Mouse (Mus musculus) intestine, embryonic 15.5 days (tissue): ENCODE results near the gene Dmbt1. TPM values are rescaled to one million over a fixed set of nuclear protein-coding genes. Genes with fewer than 3 reads are reported as not detected.
A peak's percentile ranks its signal among the peaks of the same experiment; 100 is the strongest.

ENCODE experiments used
- ATAC-seq: fragments of 200-750 bp; cut with Nextera tagmentation; 2 replicates; pipeline ENCODE4 v1.8.0; 2017; ENCODE audit warnings: moderate TSS enrichment, moderate library complexity
- H3K27ac ChIP-seq: fragments of 300-500 bp; sonication (generic); 2 replicates; pipeline ENCODE4 v1.5.1; 2015; ENCODE audit warnings: mild to moderate bottlenecking, inconsistent platforms
- H3K27me3 ChIP-seq: fragments of 300-500 bp; sonication (generic); replicated peaks from 2 replicates; pipeline ENCODE4 v1.6.1; 2015; ENCODE audit warnings: inconsistent platforms
- H3K36me3 ChIP-seq: fragments of 300-500 bp; sonication (generic); 2 replicates; pipeline ENCODE4 v1.6.1; 2015; ENCODE audit warnings: inconsistent platforms
- H3K4me1 ChIP-seq: fragments of 300-500 bp; sonication (generic); replicated peaks from 2 replicates; pipeline ENCODE4 v1.6.1; 2015; ENCODE audit warnings: inconsistent platforms
- H3K4me2 ChIP-seq: fragments of 300-500 bp; sonication (generic); replicated peaks from 2 replicates; pipeline ENCODE4 v1.6.1; 2015; ENCODE audit warnings: mild to moderate bottlenecking, inconsistent platforms
- H3K4me3 ChIP-seq: fragments of 300-500 bp; sonication (generic); replicated peaks from 2 replicates; pipeline ENCODE4 v1.5.1; 2015; ENCODE audit warnings: inconsistent platforms
- H3K9ac ChIP-seq: fragments of 300-500 bp; sonication (generic); 2 replicates; pipeline ENCODE4 v1.6.1; 2015; ENCODE audit warnings: inconsistent platforms
- H3K9me3 ChIP-seq: fragments of 300-500 bp; sonication (generic); 2 replicates; pipeline ENCODE4 v1.6.1; 2016; ENCODE audit warnings: inconsistent platforms
- WGBS: fragments of 180-500 bp; shearing (Covaris S2); methylation state at CpG from one replicate; pipeline ENCODE4 v1.1.7; 2015; 5-methylcytosine and 5-hydroxymethylcytosine counted together
- polyA plus RNA-seq: library from polyadenylated mRNA; unstranded; fragments of >200 nt; fragmentation: Nextera tagmentation; extraction: Ambion mirVana; gene quantifications from 2 replicates; pipeline ENCODE4 v1.2.1, GENCODE M21; 2015

Gene Dmbt1
- polyA plus RNA-seq = 126 and 138 TPM in 2 replicates

DNA sequence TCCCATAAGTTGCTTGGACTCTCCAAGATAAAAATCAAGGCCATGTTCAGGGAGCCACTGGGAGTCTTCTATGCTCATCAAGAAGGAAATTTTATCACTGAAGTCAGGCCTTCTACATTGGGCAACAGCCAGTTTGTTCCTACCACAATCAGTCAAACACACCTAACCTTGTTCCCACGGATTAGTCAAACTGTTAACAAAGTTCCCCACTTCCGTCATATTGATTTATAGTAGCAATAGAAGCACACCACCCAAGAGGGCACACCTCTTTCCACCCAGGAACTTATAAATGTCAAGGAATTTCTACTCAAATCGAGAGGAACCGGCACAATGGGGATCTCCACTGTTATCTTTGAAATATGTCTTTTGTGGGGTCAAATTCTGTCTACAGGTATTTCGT lies at the start of gene Dmbt1:
TSS of gene Dmbt1 (plus strand) at position 299 of the 400 bp plus-strand sequence.
- no peaks in the 10 kb centered on the region for H3K27me3 ChIP-seq
- ATAC-seq = peak; percentile 84
- H3K4me1 ChIP-seq = no peaks in the 10 kb centered on the region
- H3K4me2 ChIP-seq = peak within 1 kb of the TSS; percentile 34
- peak within 1 kb of the TSS; percentile 22 for H3K4me3 ChIP-seq
- 40% methylated on average over 5 of the region's 5 CpGs for WGBS
- H3K9ac ChIP-seq = no peak within 1 kb of the TSS
- H3K9me3 ChIP-seq = no peaks in the 10 kb centered on the region
- H3K27ac ChIP-seq = no peak within 1 kb of the TSS
- H3K36me3 ChIP-seq = no peaks in the 10 kb centered on the region

DNA sequence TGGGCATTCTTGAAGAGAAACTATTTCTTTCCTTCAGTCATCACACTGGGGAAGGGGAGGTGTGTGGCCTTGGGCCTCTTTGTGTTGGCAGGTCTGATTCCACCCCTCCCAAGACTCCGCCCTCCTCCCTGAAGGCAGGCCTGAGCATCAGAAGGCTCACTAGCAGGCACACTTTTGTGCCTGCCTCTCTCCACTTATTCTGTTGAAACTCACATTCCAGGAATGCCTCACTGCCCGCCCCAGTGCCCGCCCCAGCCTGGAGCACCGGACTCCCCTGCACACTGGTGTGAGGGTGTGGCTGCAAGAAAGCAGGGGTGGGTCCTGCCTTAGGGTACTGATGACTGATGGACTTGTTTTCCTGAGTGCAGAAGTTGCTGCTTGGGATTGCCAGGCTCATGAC lies 49.5 kb upstream of the Dmbt1 start:
- 0 out of 2 replicates have a peak, but pooled peaks cover 5% of the 10 kb centered on the region for H3K4me1 ChIP-seq
- H3K27ac ChIP-seq = no peak overlapping the region
- no peak overlapping the region for H3K4me3 ChIP-seq
- no peaks in the 10 kb centered on the region for H3K27me3 ChIP-seq
- WGBS = 29% methylated on average over 4 of the region's 4 CpGs
- peak; percentile 68 for ATAC-seq
- no peak overlapping the region for H3K4me2 ChIP-seq
- H3K9me3 ChIP-seq = no peaks in the 10 kb centered on the region; the same call in 1 of the 2 replicates
- H3K9ac ChIP-seq = no peak overlapping the region
- no peaks in the 10 kb centered on the region for H3K36me3 ChIP-seq

- Histone ChIP-seq H3K4me3 (no peak overlapping the region), H3K4me2 (no peak overlapping the region), H3K9me3 (no peaks in the 10 kb centered on the region; the same call in 1 of the 2 replicates), H3K36me3 (no peaks in the 10 kb centered on the region), H3K9ac (no peak overlapping the region), H3K4me1 (0 out of 2 replicates have a peak, but pooled peaks cover 5% of the 10 kb centered on the region), H3K27ac (no peak overlapping the region), H3K27me3 (no peaks in the 10 kb centered on the region)
- WGBS = 73% methylated on average over 3 of the region's 3 CpGs
- ATAC-seq = no peak
These were observed 49.0 kb upstream of the Dmbt1 start for GRCm38 (mm10) chr7:130982881-130983280.

GRCm38 (mm10) chr7:130984294-130984693 lies 47.6 kb upstream of the Dmbt1 start:
- ATAC-seq = no peak
- H3K9me3 ChIP-seq = no peaks in the 10 kb centered on the region; the same call in 1 of the 2 replicates
- H3K4me3 ChIP-seq = no peak overlapping the region
- WGBS = 82% methylated on average over 7 of the region's 7 CpGs
- 0 out of 2 replicates have a peak, but pooled peaks cover 10% of the 10 kb centered on the region for H3K4me1 ChIP-seq
- no peaks in the 10 kb centered on the region for H3K36me3 ChIP-seq
- H3K27ac ChIP-seq = no peak overlapping the region
- H3K9ac ChIP-seq = no peak overlapping the region
- H3K27me3 ChIP-seq = no peaks in the 10 kb centered on the region
- no peak overlapping the region for H3K4me2 ChIP-seq

GRCm38 (mm10) chr7:130985193-130985592 lies 46.7 kb upstream of the Dmbt1 start:
- 62% methylated on average over 12 of the region's 12 CpGs for WGBS
- no peak for ATAC-seq
- 0 out of 2 replicates have a peak, but pooled peaks cover 10% of the 10 kb centered on the region for H3K4me1 ChIP-seq
- H3K9ac ChIP-seq = no peak overlapping the region
- no peak overlapping the region for H3K27ac ChIP-seq
- no peak overlapping the region for H3K4me3 ChIP-seq
- H3K9me3 ChIP-seq = no peaks in the 10 kb centered on the region; the same call in 1 of the 2 replicates
- H3K4me2 ChIP-seq = no peak overlapping the region
- H3K36me3 ChIP-seq = no peaks in the 10 kb centered on the region
- no peaks in the 10 kb centered on the region for H3K27me3 ChIP-seq

- 58% methylated on average over 3 of the region's 3 CpGs for WGBS
- no peaks in the 10 kb centered on the region; the same call in 1 of the 2 replicates for H3K9me3 ChIP-seq
These were observed 46.1 kb upstream of the Dmbt1 start for GRCm38 (mm10) chr7:130985716-130986115.

GRCm38 (mm10) chr7:130988146-130988545 lies 43.7 kb upstream of the Dmbt1 start:
- Histone ChIP-seq H3K4me3 (no peak overlapping the region), H3K27me3 (no peaks in the 10 kb centered on the region), H3K4me2 (no peak overlapping the region), H3K4me1 (0 out of 2 replicates have a peak, but pooled peaks cover 7% of the 10 kb centered on the region), H3K36me3 (no peaks in the 10 kb centered on the region), H3K27ac (no peak overlapping the region), H3K9me3 (no peaks in the 10 kb centered on the region), H3K9ac (no peak overlapping the region)
- 52% methylated on average over 5 of the region's 5 CpGs for WGBS
- no peak for ATAC-seq

More at GRCm38 (mm10) chr7:130985716-130986115, 46.1 kb upstream of the Dmbt1 start:
- Histone ChIP-seq H3K4me2 (no peak overlapping the region), H3K36me3 (no peaks in the 10 kb centered on the region), H3K27ac (no peak overlapping the region), H3K9ac (no peak overlapping the region), H3K27me3 (no peaks in the 10 kb centered on the region), H3K4me3 (no peak overlapping the region), H3K4me1 (0 out of 2 replicates have a peak, but pooled peaks cover 10% of the 10 kb centered on the region)
- no peak for ATAC-seq

DNA sequence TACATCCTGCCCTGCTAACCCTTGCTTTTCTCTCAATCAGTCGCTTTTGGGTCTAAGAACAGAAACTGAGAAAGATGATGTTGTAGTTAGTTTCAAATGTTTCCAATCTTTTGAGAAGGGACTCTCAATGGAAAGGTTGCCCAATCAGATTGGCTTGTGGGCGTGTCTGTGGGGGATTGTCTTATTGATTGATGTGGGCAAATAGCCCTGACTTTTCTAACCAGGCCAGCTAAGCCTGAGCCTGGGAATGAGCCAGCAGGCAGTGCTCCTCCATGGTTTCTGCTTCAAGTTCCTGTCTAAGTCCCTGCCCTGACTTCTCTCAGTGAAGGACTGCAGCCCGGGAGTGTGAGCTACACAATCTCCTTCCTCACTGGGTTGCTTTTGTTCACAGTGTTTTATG lies 42.5 kb upstream of the Dmbt1 start:
- Histone ChIP-seq H3K4me3 (no peak overlapping the region), H3K4me1 (0 out of 2 replicates have a peak, but pooled peaks cover 7% of the 10 kb centered on the region), H3K4me2 (no peak overlapping the region), H3K27me3 (no peaks in the 10 kb centered on the region), H3K9ac (no peak overlapping the region), H3K36me3 (no peaks in the 10 kb centered on the region), H3K9me3 (no peaks in the 10 kb centered on the region), H3K27ac (no peak overlapping the region)
- no peak for ATAC-seq
- 59% methylated on average over 3 of the region's 3 CpGs for WGBS

- H3K36me3 ChIP-seq = no peaks in the 10 kb centered on the region
- H3K27me3 ChIP-seq = no peaks in the 10 kb centered on the region
- 68% methylated on average over 13 of the region's 13 CpGs for WGBS
- no peak overlapping the region for H3K4me3 ChIP-seq
- 0 out of 2 replicates have a peak, but pooled peaks cover 5% of the 10 kb centered on the region for H3K4me1 ChIP-seq
- peak; percentile 70 for ATAC-seq
- no peaks in the 10 kb centered on the region for H3K9me3 ChIP-seq
- H3K27ac ChIP-seq = no peak overlapping the region
- H3K4me2 ChIP-seq = no peak overlapping the region
- no peak overlapping the region for H3K9ac ChIP-seq
These were observed 40.6 kb upstream of the Dmbt1 start for GRCm38 (mm10) chr7:130991174-130991789.

- Histone ChIP-seq H3K27ac (no peak overlapping the region), H3K9me3 (no peaks in the 10 kb centered on the region), H3K4me3 (no peak overlapping the region), H3K36me3 (no peaks in the 10 kb centered on the region), H3K27me3 (no peaks in the 10 kb centered on the region), H3K9ac (no peak overlapping the region), H3K4me2 (no peak overlapping the region), H3K4me1 (no peaks in the 10 kb centered on the region)
- peak; percentile 21; the same call in 1 of the 2 replicates for ATAC-seq
- whole genome bisulfite sequencing = 50% methylated on average over 8 of the region's 8 CpGs
These were observed 37.9 kb upstream of the Dmbt1 start for GRCm38 (mm10) chr7:130993907-130994306.

GRCm38 (mm10) chr7:131001976-131002726 lies 29.7 kb upstream of the Dmbt1 start:
- no peak overlapping the region for H3K4me3 ChIP-seq
- peaks cover 3% of the 10 kb centered on the region; the same call in 1 of the 2 replicates for H3K4me1 ChIP-seq
- WGBS = 64% methylated on average over 12 of the region's 12 CpGs
- no peaks in the 10 kb centered on the region for H3K36me3 ChIP-seq
- H3K9me3 ChIP-seq = no peaks in the 10 kb centered on the region; the same call in 1 of the 2 replicates
- ATAC-seq = peak; percentile 95
- no peaks in the 10 kb centered on the region for H3K27me3 ChIP-seq
- H3K9ac ChIP-seq = no peak overlapping the region
- no peak overlapping the region for H3K4me2 ChIP-seq
- no peak overlapping the region for H3K27ac ChIP-seq

DNA sequence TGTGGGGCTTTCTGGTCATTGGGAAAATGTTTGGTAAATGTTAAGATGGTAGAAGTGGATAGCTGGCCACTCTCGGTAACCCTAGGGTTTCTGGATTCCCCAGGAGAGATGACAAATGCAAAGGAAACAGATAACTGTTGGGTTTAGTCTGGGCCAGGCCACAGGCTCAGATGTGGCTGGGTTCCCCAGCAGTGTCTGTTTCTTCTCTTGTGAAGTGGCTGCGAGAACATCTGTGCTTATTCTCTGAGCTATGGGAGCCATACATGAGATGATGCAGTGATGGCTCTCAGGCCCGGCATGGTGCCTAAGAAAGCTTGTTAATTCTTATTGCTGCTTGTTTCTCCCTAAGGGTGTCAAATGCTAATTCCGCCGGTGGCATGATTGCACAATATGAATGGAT lies 27.8 kb upstream of the Dmbt1 start:
- WGBS = 72% methylated on average over 5 of the region's 5 CpGs
- Histone ChIP-seq H3K36me3 (no peaks in the 10 kb centered on the region), H3K9me3 (no peaks in the 10 kb centered on the region; the same call in 1 of the 2 replicates), H3K27ac (no peak overlapping the region), H3K9ac (no peak overlapping the region), H3K4me1 (peaks cover 3% of the 10 kb centered on the region; the same call in 1 of the 2 replicates), H3K27me3 (no peaks in the 10 kb centered on the region), H3K4me3 (no peak overlapping the region), H3K4me2 (no peak overlapping the region)
- no peak for ATAC-seq
